Mouse (Mus musculus): Measurements from ENCODE around the gene Brwd1. TPM values are rescaled to one million over a fixed set of nuclear protein-coding genes. Genes with fewer than 3 reads are reported as not detected.

Gene Brwd1
- polyA plus RNA-seq, 1 experiment from 2014 or later: 107 TPM

DNA sequence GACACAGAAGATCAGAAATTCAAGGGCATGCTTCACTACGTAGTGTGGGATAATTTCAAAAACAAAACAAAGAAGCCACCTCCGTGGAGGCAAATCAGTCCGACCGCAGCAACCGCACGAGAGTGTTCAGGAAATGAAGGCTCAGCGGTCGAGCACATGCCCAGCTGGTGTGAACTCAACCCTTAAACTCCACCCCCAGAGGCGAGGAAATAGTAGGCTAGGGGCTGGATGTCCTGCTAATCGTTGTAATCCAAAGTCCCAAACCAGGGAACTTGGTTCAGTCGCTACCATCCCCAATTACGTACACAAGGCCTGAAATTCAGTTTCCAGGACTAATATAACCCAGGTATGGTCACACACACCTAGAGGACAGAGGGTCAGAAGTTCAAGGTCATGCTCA lies 4.7 kb upstream of the Brwd1 start:
- Histone ChIP-seq H3K9ac (ENCODE audit: low read depth, low read length) (no peak overlapping the region), H3K4me2 (ENCODE audit: low read depth, low read length) (no peak overlapping the region), H3K4me3 (ENCODE audit: low read depth, low read length) (no peak overlapping the region), H3K36me3 (ENCODE audit: control insufficient read depth, insufficient read depth, low read length) (no peaks in the 10 kb centered on the region), H3K4me1 (ENCODE audit: control insufficient read depth, insufficient read depth, low read length) (peaks cover 5% of the 10 kb centered on the region; the same call in 1 of the 2 replicates), H3K27me3 (replicated peaks; ENCODE audit: control insufficient read depth, insufficient read depth, low read length) (no peaks in the 10 kb centered on the region), H3K9me3 (ENCODE audit: control insufficient read depth, low read length) (no peaks in the 10 kb centered on the region), H3K27ac (replicated peaks; ENCODE audit: low read depth, low read length) (no peak overlapping the region)
- ATAC-seq (ENCODE audit: low read depth) (no peak), DNase-seq (ENCODE audit: low spot score) (no peak)
- 71% methylated on average over 12 of the region's 12 CpGs for WGBS

DNA sequence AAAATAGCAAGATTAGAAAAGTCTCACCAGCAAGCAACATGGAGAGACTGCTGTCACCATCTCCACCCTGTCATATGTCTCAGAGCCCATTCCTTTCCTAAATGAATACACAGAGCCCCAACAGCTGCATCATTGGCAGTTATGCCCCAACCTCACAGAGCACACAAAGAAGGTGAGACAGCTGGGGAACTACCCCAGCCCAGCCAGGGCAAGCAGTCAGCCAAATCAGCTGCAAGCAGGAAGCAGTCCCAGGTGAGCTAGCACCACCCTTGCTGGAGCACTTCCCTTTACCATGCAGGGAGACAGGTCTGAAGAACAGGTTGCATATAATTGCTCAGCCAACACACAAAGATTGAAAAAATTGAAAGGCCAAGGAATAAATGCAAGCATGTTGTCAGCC lies 3.3 kb upstream of the Brwd1 start:
- H3K4me1 ChIP-seq (ENCODE audit: control insufficient read depth, insufficient read depth, low read length): peaks cover 8% of the 10 kb centered on the region; the same call in 1 of the 2 replicates
- H3K4me3 ChIP-seq (ENCODE audit: low read depth, low read length): no peak overlapping the region
- no peaks in the 10 kb centered on the region for H3K27me3 ChIP-seq (replicated peaks; ENCODE audit: control insufficient read depth, insufficient read depth, low read length)
- peaks cover 3% of the 10 kb centered on the region for H3K36me3 ChIP-seq (ENCODE audit: control insufficient read depth, insufficient read depth, low read length)
- DNase-seq (ENCODE audit: low spot score) (peak; percentile 18), ATAC-seq (ENCODE audit: low read depth) (no peak)
- H3K9ac ChIP-seq (ENCODE audit: low read depth, low read length): no peak overlapping the region
- H3K9me3 ChIP-seq (ENCODE audit: control insufficient read depth, low read length): no peaks in the 10 kb centered on the region
- H3K4me2 ChIP-seq (ENCODE audit: low read depth, low read length): no peak overlapping the region
- no peak overlapping the region for H3K27ac ChIP-seq (replicated peaks; ENCODE audit: low read depth, low read length)

DNA sequence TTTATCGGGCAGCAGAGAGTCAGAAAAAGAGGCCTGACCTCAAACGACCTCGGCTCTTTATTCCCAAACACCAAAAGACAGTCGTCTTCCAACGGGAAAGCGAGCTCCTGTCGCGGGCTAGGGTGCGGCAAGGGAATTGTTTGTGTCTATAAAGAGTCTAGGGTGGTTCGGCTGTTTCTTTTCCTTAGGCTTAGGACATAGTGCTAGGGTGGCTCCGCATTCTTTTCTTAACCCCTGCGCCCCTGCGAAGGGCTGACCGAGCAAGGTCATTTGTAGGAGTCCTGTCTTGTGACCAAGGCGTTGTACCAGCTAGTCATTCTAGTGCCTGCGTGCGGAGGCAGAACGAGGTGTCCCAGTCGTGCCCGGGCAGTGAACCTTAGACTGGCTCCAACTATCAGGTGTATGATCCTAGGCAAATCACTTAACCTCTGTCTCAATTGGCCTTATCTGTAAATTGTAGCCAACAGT lies 887 bp upstream of the Brwd1 start:
- DNase-seq (ENCODE audit: low spot score) (no peak), ATAC-seq (ENCODE audit: low read depth) (no peak)
- Histone ChIP-seq H3K9me3 (ENCODE audit: control insufficient read depth, low read length) (no peaks in the 10 kb centered on the region), H3K27ac (replicated peaks; ENCODE audit: low read depth, low read length) (peak overlapping the region; percentile 97), H3K36me3 (ENCODE audit: control insufficient read depth, insufficient read depth, low read length) (peaks cover 27% of the 10 kb centered on the region), H3K27me3 (replicated peaks; ENCODE audit: control insufficient read depth, insufficient read depth, low read length) (no peaks in the 10 kb centered on the region), H3K9ac (ENCODE audit: low read depth, low read length) (peak overlapping the region; percentile 98), H3K4me1 (ENCODE audit: control insufficient read depth, insufficient read depth, low read length) (peaks cover 8% of the 10 kb centered on the region; the same call in 1 of the 2 replicates), H3K4me2 (ENCODE audit: low read depth, low read length) (peak overlapping the region; percentile 73), H3K4me3 (ENCODE audit: low read depth, low read length) (peak overlapping the region; percentile 100)
- 7% methylated on average over 20 of the region's 20 CpGs for WGBS

DNA sequence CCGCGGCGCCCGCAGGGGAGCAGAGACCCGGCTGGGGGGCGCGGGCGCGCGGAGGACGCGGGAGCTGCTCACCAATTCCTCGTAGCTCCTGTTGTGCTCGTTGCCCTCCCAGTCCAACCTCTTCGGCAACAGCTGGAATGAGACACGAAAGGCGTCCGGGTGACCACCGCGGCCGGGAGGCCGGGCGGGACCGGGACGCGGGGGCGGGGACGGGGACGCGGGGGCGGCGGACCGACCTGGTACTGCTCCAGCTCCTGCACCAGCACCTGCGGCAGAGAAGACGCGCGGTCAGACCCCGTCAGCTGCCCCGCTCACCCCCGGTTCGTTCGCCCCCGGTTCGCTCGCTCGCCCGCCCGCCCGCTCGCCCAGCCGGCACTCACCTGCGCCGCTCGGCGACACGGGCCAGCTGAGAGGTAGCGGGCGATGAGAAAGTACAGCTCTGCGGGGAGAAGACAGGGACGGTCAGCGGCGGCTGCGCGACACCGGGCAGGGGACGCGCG lies 534 bp downstream of the Brwd1 start:
- peak; percentile 9 for DNase-seq (ENCODE audit: low spot score)

DNA sequence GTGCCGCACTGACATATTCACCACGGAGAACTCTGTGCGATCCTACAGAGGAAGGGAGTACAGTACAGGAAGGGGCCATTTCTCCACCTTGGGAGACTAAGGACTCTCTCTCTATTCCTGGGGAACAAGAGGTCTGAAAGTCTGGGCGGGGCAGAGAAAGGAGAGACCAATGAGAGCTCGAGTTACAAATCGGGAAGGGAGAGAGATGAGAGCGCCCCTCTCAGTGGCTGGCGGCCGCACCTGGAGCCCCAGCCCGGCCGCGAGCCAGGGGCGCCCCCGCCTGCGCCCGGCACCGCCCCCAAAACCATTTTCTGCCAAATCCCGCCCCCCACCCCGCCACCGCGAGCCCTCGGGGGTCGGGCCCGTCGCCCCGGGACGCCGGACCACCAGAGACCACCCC lies 995 bp downstream of the Brwd1 start:
- Histone ChIP-seq H3K27me3 (replicated peaks; ENCODE audit: control insufficient read depth, insufficient read depth, low read length) (no peaks in the 10 kb centered on the region), H3K36me3 (ENCODE audit: control insufficient read depth, insufficient read depth, low read length) (peaks cover 37% of the 10 kb centered on the region), H3K27ac (replicated peaks; ENCODE audit: low read depth, low read length) (peak overlapping the region; percentile 97), H3K4me3 (ENCODE audit: low read depth, low read length) (peak overlapping the region; percentile 100), H3K4me2 (ENCODE audit: low read depth, low read length) (peak overlapping the region; percentile 73), H3K4me1 (ENCODE audit: control insufficient read depth, insufficient read depth, low read length) (peaks cover 8% of the 10 kb centered on the region; the same call in 1 of the 2 replicates), H3K9me3 (ENCODE audit: control insufficient read depth, low read length) (no peaks in the 10 kb centered on the region), H3K9ac (ENCODE audit: low read depth, low read length) (peak overlapping the region; percentile 98)
- WGBS: 2% methylated on average over 7 of the region's 28 CpGs
- peak; percentile 93 for DNase-seq (ENCODE audit: low spot score)
- peak; percentile 87 for ATAC-seq (ENCODE audit: low read depth)

More for the DNA sequence above, 534 bp downstream of the Brwd1 start:
- Histone ChIP-seq H3K27me3 (replicated peaks; ENCODE audit: control insufficient read depth, insufficient read depth, low read length) (no peaks in the 10 kb centered on the region), H3K36me3 (ENCODE audit: control insufficient read depth, insufficient read depth, low read length) (peaks cover 35% of the 10 kb centered on the region), H3K9ac (ENCODE audit: low read depth, low read length) (peak overlapping the region; percentile 98), H3K4me3 (ENCODE audit: low read depth, low read length) (peak overlapping the region; percentile 100), H3K9me3 (ENCODE audit: control insufficient read depth, low read length) (no peaks in the 10 kb centered on the region), H3K4me1 (ENCODE audit: control insufficient read depth, insufficient read depth, low read length) (peaks cover 8% of the 10 kb centered on the region; the same call in 1 of the 2 replicates), H3K4me2 (ENCODE audit: low read depth, low read length) (peak overlapping the region; percentile 73), H3K27ac (replicated peaks; ENCODE audit: low read depth, low read length) (peak overlapping the region; percentile 97)
- ATAC-seq (ENCODE audit: low read depth): peak; percentile 21
- WGBS: 0% methylated on average over 6 of the region's 68 CpGs

DNA sequence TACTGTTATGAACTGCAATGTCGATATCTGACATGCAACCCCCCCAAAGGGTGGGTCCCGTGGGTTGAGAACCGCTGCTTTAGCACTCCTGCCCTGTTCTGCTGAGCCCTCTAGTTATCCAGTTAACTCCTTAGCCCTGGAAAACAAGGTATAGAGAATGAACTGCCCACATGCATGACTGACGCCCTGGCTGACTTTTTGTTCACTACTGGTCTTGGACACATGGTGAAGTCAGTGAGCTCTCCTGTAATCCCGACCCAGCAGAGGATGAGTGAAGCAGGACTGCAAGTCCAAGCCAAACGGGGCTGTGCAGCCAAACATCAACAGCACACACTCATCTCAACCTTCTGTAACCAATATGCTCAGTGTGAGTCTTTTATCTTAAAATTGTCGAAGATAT lies 1.8 kb downstream of the Brwd1 start:
- Histone ChIP-seq H3K4me1 (ENCODE audit: control insufficient read depth, insufficient read depth, low read length) (peaks cover 8% of the 10 kb centered on the region; the same call in 1 of the 2 replicates), H3K4me2 (ENCODE audit: low read depth, low read length) (peak overlapping the region; percentile 73; the same call in 1 of the 2 replicates), H3K9me3 (ENCODE audit: control insufficient read depth, low read length) (no peaks in the 10 kb centered on the region), H3K4me3 (ENCODE audit: low read depth, low read length) (no peak overlapping the region), H3K9ac (ENCODE audit: low read depth, low read length) (no peak overlapping the region), H3K27me3 (replicated peaks; ENCODE audit: control insufficient read depth, insufficient read depth, low read length) (no peaks in the 10 kb centered on the region), H3K36me3 (ENCODE audit: control insufficient read depth, insufficient read depth, low read length) (peaks cover 43% of the 10 kb centered on the region), H3K27ac (replicated peaks; ENCODE audit: low read depth, low read length) (no peak overlapping the region)
- 82% methylated on average over 7 of the region's 7 CpGs for WGBS
- DNase-seq (ENCODE audit: low spot score): no peak
- ATAC-seq (ENCODE audit: low read depth): no peak

DNA sequence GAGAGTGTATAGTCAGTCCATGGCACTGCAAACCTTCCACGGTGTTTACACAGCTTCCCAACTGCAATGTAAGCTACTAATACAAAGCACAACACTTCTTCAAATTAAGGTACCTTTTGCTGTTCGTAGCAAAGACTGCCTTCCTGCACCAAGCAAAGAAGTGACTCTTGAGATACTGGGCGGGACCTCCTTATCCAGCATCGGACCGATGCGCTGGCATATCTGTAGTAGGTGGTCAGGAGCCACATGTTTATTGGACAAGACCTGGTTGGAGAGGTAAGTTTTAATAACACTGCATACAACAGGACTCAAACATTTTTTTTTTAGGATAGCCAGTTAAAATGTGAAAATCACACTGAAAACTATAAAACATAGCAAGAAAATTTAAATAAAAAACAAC lies 14.0 kb downstream of the Brwd1 start:
- Histone ChIP-seq H3K9ac (ENCODE audit: low read depth, low read length) (no peak overlapping the region), H3K27ac (replicated peaks; ENCODE audit: low read depth, low read length) (no peak overlapping the region), H3K9me3 (ENCODE audit: control insufficient read depth, low read length) (no peaks in the 10 kb centered on the region), H3K27me3 (replicated peaks; ENCODE audit: control insufficient read depth, insufficient read depth, low read length) (no peaks in the 10 kb centered on the region), H3K4me3 (ENCODE audit: low read depth, low read length) (no peak overlapping the region), H3K4me1 (ENCODE audit: control insufficient read depth, insufficient read depth, low read length) (no peaks in the 10 kb centered on the region), H3K36me3 (ENCODE audit: control insufficient read depth, insufficient read depth, low read length) (peaks cover 86% of the 10 kb centered on the region), H3K4me2 (ENCODE audit: low read depth, low read length) (no peak overlapping the region)
- DNase-seq (ENCODE audit: low spot score) (no peak), ATAC-seq (ENCODE audit: low read depth) (no peak)
- 94% methylated on average over 6 of the region's 6 CpGs for WGBS

DNA sequence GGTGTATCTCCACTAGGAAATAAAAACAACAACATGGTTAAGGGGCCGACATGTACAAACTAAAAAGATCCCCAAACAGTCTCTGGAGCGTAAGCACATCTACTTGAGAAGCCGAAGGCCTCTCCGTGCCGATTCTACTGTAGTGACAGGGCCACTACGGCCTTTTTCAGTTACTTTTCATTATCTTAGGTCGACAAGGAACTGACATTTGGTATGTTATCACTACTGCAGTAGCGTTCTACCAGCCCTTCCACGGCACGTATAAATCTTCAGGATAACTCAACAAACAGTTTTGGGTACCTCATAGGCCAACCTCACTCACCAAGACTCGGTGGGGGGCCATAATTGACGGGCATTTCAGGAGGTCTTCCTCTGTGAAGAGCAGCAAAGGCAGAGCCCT lies 16.2 kb downstream of the Brwd1 start:
- Histone ChIP-seq H3K4me2 (ENCODE audit: low read depth, low read length) (no peak overlapping the region), H3K27me3 (replicated peaks; ENCODE audit: control insufficient read depth, insufficient read depth, low read length) (no peaks in the 10 kb centered on the region), H3K4me1 (ENCODE audit: control insufficient read depth, insufficient read depth, low read length) (no peaks in the 10 kb centered on the region), H3K36me3 (ENCODE audit: control insufficient read depth, insufficient read depth, low read length) (peaks cover 94% of the 10 kb centered on the region), H3K4me3 (ENCODE audit: low read depth, low read length) (no peak overlapping the region), H3K9me3 (ENCODE audit: control insufficient read depth, low read length) (no peaks in the 10 kb centered on the region), H3K27ac (replicated peaks; ENCODE audit: low read depth, low read length) (no peak overlapping the region), H3K9ac (ENCODE audit: low read depth, low read length) (no peak overlapping the region)
- ATAC-seq (ENCODE audit: low read depth) (no peak), DNase-seq (ENCODE audit: low spot score) (no peak)
- WGBS: 95% methylated on average over 12 of the region's 12 CpGs

DNA sequence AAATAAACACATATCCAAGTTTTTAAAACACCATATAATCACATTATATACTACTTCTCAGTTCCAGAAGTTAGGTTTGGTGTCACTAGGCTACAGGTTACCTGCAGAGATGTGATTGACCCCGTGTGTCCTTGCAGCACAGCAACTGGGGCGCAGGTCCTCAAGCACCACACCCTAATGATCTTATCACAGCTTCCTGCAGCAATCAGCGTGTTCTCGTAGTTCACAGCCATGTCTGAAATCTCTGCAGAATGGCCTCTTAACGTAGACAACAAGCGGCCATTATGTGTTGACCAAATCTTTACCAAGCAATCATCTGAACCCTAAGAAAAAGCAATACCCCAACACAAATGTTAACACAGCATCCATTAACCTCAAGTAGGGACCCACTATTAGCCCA lies 17.7 kb downstream of the Brwd1 start:
- H3K36me3 ChIP-seq (ENCODE audit: control insufficient read depth, insufficient read depth, low read length): peaks cover 96% of the 10 kb centered on the region
- ATAC-seq (ENCODE audit: low read depth) (no peak), DNase-seq (ENCODE audit: low spot score) (no peak)
- H3K4me3 ChIP-seq (ENCODE audit: low read depth, low read length): no peak overlapping the region
- H3K4me1 ChIP-seq (ENCODE audit: control insufficient read depth, insufficient read depth, low read length): no peaks in the 10 kb centered on the region
- no peaks in the 10 kb centered on the region for H3K27me3 ChIP-seq (replicated peaks; ENCODE audit: control insufficient read depth, insufficient read depth, low read length)
- no peaks in the 10 kb centered on the region for H3K9me3 ChIP-seq (ENCODE audit: control insufficient read depth, low read length)
- H3K9ac ChIP-seq (ENCODE audit: low read depth, low read length): no peak overlapping the region
- no peak overlapping the region for H3K27ac ChIP-seq (replicated peaks; ENCODE audit: low read depth, low read length)
- H3K4me2 ChIP-seq (ENCODE audit: low read depth, low read length): no peak overlapping the region
- 94% methylated on average over 6 of the region's 6 CpGs for WGBS

Measured in embryonic facial prominence, embryonic 14.5 days (tissue).